Mouse (Mus musculus) limb, embryonic 13.5 days (tissue): Measurements from ENCODE around the gene B4galt4. TPM values are rescaled to one million over a fixed set of nuclear protein-coding genes. Genes with fewer than 3 reads are reported as not detected.

Experiments used
- ATAC-seq: fragments of 200-750 bp; cut with Nextera tagmentation; 2 replicates; pipeline ENCODE4 v1.8.0; 2017; ENCODE audit warnings: low read depth, moderate number of reproducible peaks, moderate TSS enrichment; ENCODE audit not compliant: low FRiP score
- H3K27ac ChIP-seq: fragments of 300-500 bp; sonication (generic); 2 replicates; pipeline ENCODE4 v1.5.1; 2015; ENCODE audit warnings: inconsistent platforms, mild to moderate bottlenecking, moderate library complexity
- H3K27me3 ChIP-seq: fragments of 300-500 bp; sonication (generic); 2 replicates; pipeline ENCODE4 v1.6.1; 2015; ENCODE audit warnings: mild to moderate bottlenecking, inconsistent platforms
- H3K36me3 ChIP-seq: fragments of 300-500 bp; sonication (generic); 2 replicates; pipeline ENCODE4 v1.6.1; 2015; ENCODE audit warnings: inconsistent platforms, mild to moderate bottlenecking, moderate library complexity
- H3K4me1 ChIP-seq: fragments of 300-500 bp; sonication (generic); 2 replicates; pipeline ENCODE4 v1.6.1; 2015; ENCODE audit warnings: inconsistent platforms
- H3K4me2 ChIP-seq: fragments of 300-500 bp; sonication (generic); replicated peaks from 2 replicates; pipeline ENCODE4 v1.6.1; 2015; ENCODE audit warnings: inconsistent platforms, mild to moderate bottlenecking, moderate library complexity
- H3K4me3 ChIP-seq: fragments of 300-500 bp; sonication (generic); 2 replicates; pipeline ENCODE4 v1.5.1; 2015; ENCODE audit warnings: moderate library complexity, mild to moderate bottlenecking, inconsistent platforms
- H3K9ac ChIP-seq: fragments of 300-500 bp; sonication (generic); 2 replicates; pipeline ENCODE4 v1.6.1; 2015; ENCODE audit warnings: mild to moderate bottlenecking, inconsistent platforms
- H3K9me3 ChIP-seq: fragments of 300-500 bp; sonication (generic); 2 replicates; pipeline ENCODE4 v1.6.1; 2016; ENCODE audit warnings: inconsistent platforms
- WGBS: fragments of 180-500 bp; shearing (Covaris S2); methylation state at CpG from one replicate; pipeline ENCODE4 v1.1.7; 2015; 5-methylcytosine and 5-hydroxymethylcytosine counted together
- polyA plus RNA-seq: library from polyadenylated mRNA; unstranded; fragments of >200 nt; fragmentation: Nextera tagmentation; extraction: Ambion mirVana; gene quantifications from 2 replicates; pipeline ENCODE4 v1.2.1, GENCODE M21; 2015

Gene B4galt4
- polyA plus RNA-seq, 1 experiment from 2014 or later = 37.2 TPM

DNA sequence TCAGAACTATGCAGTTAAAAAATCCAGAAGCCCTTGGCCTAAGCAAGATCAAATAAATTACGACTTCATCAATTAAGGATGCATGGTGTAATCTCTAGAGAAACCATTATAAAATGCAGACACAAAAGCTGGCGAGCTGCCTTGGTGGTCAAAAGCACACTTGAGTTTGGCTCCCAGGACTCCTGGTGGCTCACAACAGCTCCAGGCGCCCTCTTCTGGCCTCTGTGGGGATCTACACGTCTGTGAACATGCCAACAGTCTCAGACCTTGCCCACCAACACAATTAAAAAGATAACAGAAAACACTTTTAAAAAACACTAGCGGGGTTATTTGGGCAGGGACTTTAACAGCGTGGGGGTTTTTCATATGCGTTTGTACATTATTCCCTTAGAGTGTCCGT lies 70.5 kb downstream of the B4galt4 start:
- Histone ChIP-seq H3K4me2 (no peak overlapping the region), H3K27me3 (no peaks in the 10 kb centered on the region), H3K9me3 (peaks cover 7% of the 10 kb centered on the region; the same call in 1 of the 2 replicates), H3K27ac (no peak overlapping the region), H3K9ac (no peak overlapping the region), H3K4me3 (no peak overlapping the region), H3K4me1 (peaks cover 8% of the 10 kb centered on the region), H3K36me3 (no peaks in the 10 kb centered on the region)
- 0 out of 2 replicates have a peak, but pooled peaks have one; percentile 17 for ATAC-seq
- WGBS = 24% methylated on average over 8 of the region's 8 CpGs

Other genes starting within 250 kb of the B4galt4 start
- 28.4 and 30.8 TPM in 2 replicates for gene Timmdc1, start 219.6 kb upstream of the B4galt4 start, polyA plus RNA-seq
- gene Poglut1, start 192.0 kb upstream of the B4galt4 start, polyA plus RNA-seq = 78.7 and 79.7 TPM in 2 replicates
- 151 and 160 TPM in 2 replicates for gene Tmem39a, start 183.6 kb upstream of the B4galt4 start, polyA plus RNA-seq
- gene Arhgap31, start 29.0 kb upstream of the B4galt4 start, polyA plus RNA-seq = 13.3 and 14.5 TPM in 2 replicates
- 12.1 and 12.9 TPM in 2 replicates for gene Upk1b, start 58.1 kb downstream of the B4galt4 start, polyA plus RNA-seq
- not detected in 2 replicates for gene 4930435E12Rik, start 86.5 kb downstream of the B4galt4 start, polyA plus RNA-seq
- 1.2 and 1.5 TPM in 2 replicates for gene Igsf11, start 150.4 kb downstream of the B4galt4 start, polyA plus RNA-seq